Comparison of ENCODE assay signal across 12 mouse cellular contexts in the genomic region with DNA sequence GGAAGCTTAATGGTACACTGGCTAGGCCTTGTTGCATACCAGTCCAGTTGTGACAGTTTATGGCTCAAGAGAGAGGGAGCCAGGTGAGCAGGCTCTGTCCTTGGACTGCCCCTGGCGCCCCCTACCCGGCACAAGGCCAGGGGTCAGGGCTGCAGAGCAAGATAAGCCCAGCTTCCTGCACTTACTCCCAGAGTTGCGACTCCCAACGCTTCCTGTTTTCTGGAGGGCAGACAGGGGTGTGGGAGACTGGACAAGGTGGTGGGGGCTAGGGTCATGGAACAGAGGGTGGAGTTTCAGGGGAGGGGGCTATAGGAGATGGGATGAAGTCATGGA. TPM values are rescaled to one million over a fixed set of nuclear protein-coding genes. Genes with fewer than 3 reads are reported as not detected.
DNase-seq lines count a peak whose midpoint lies in the region; ATAC-seq and TF ChIP-seq lines count a peak whose summit lies in the region.
"Had no signal": no experiment of that assay in that cellular context is flagged by ENCODE, and none has a peak within 500 bp of the region (broad histone marks: within the 10 kb centered on the region; RNA-seq: fewer than 3 reads in every experiment).

No protein-coding gene starts in this region.

- H3K27me3 ChIP-seq in kidney, embryonic 14.5 days (ENCODE audit: control insufficient read depth, insufficient read depth, low read length), result no peaks in the 10 kb centered on the region
- no peaks in the 10 kb centered on the region for H3K27me3 ChIP-seq in lung, postnatal 0 days (replicated peaks; ENCODE audit: insufficient read depth, low read length)
- H3K27me3 ChIP-seq: CH12.LX had no signal

- 0 out of 2 replicates have a peak, but pooled peaks cover 3% of the 10 kb centered on the region for H3K4me1 ChIP-seq in kidney, embryonic 14.5 days (ENCODE audit: control insufficient read depth, insufficient read depth, low read length)
- H3K4me1 ChIP-seq in lung, postnatal 0 days (ENCODE audit: insufficient read depth, low read depth, low read length), result no peaks in the 10 kb centered on the region; the same call in 1 of the 2 replicates

- TF ChIP-seq EP300 in lung, postnatal 0 days (IDR thresholded peaks at IDR 0.05), result peak; percentile 88

- WGBS in kidney, embryonic 14.5 days, result 13% methylated on average over 4 of the region's 4 CpGs
- 5% methylated on average over 4 of the region's 4 CpGs for WGBS in lung, postnatal 0 days

- H3K4me3 ChIP-seq in kidney, embryonic 14.5 days (ENCODE audit: low read length), result no peak overlapping the region
- H3K4me3 ChIP-seq in lung, postnatal 0 days (ENCODE audit: low read depth, low read length), result no peak overlapping the region
- H3K4me3 ChIP-seq: midbrain, embryonic 12.5 days had no signal

- no peak overlapping the region; the same call in 1 of the 2 replicates for H3K27ac ChIP-seq in kidney, embryonic 14.5 days (ENCODE audit: low read depth, low read length)
- peak overlapping the region; percentile 82 for H3K27ac ChIP-seq in lung, postnatal 0 days (ENCODE audit: low read length)
- H3K27ac ChIP-seq: midbrain, embryonic 12.5 days had no signal

- ATAC-seq in kidney, embryonic 14.5 days (ENCODE audit: low FRiP score, low TSS enrichment), result no peak
- peak; percentile 78 for ATAC-seq in lung, postnatal 0 days

- DNase-seq in kidney, adult 11 months, result peak; percentile 69
- peak; percentile 76 to 90 for DNase-seq in heart, adult 9 months (ENCODE audit: low spot score in 2 of 2)
- DNase-seq in kidney, postnatal 10 days, result peak; percentile 81
- peak; percentile 61 for DNase-seq in lung, postnatal 0 days (ENCODE audit: low spot score)
- no peak for DNase-seq in cerebellum, postnatal 25 days
- DNase-seq in spleen, postnatal 10 days (ENCODE audit: low spot score in 2 of 2), result no peak
- DNase-seq in gastrocnemius, postnatal 4 days (ENCODE audit: low spot score in 2 of 2), result no peak
- DNase-seq: right cerebral cortex, adult 18-20 months had no signal

- no peaks in the 10 kb centered on the region for H3K9me3 ChIP-seq in kidney, embryonic 14.5 days (ENCODE audit: control insufficient read depth, low read length)
- no peaks in the 10 kb centered on the region for H3K9me3 ChIP-seq in lung, postnatal 0 days (ENCODE audit: low read length)
- H3K9me3 ChIP-seq: midbrain, embryonic 12.5 days had no signal

- H3K36me3 ChIP-seq in kidney, embryonic 14.5 days (ENCODE audit: control insufficient read depth, insufficient read depth, low read length), result no peaks in the 10 kb centered on the region; the same call in 1 of the 2 replicates
- no peaks in the 10 kb centered on the region for H3K36me3 ChIP-seq in lung, postnatal 0 days (ENCODE audit: insufficient read depth, low read length)
- H3K36me3 ChIP-seq: midbrain, embryonic 12.5 days had no signal

- H3K4me2 ChIP-seq in kidney, embryonic 14.5 days (replicated peaks; ENCODE audit: low read depth, low read length), result no peak overlapping the region
- H3K4me2 ChIP-seq in lung, postnatal 0 days (replicated peaks; ENCODE audit: low read depth, low read length), result no peak overlapping the region
- H3K4me2 ChIP-seq: midbrain, embryonic 12.5 days had no signal

- H3K9ac ChIP-seq in kidney, embryonic 14.5 days (ENCODE audit: low read depth, low read length), result no peak overlapping the region
- no peak overlapping the region for H3K9ac ChIP-seq in lung, postnatal 0 days (replicated peaks; ENCODE audit: low read depth)
- H3K9ac ChIP-seq: midbrain, embryonic 12.5 days had no signal

- peak; percentile 31 for TF ChIP-seq CTCF in lung, postnatal 0 days (IDR thresholded peaks at IDR 0.05)

RNA-seq across cellular contexts. Expression of gene Gm29797, which starts 6.4 kb away (rescaled TPM):
- 0.63 TPM in 1 of 2 replicates, not detected in the other for polyA plus RNA-seq in kidney, embryonic 14.5 days (2014; fragmentation: Nextera tagmentation; extraction: Ambion mirVana)
- polyA plus RNA-seq in lung, postnatal 0 days (2015; fragmentation: Nextera tagmentation; extraction: Ambion mirVana), result not detected in 2 replicates
- total RNA-seq in gastrocnemius, postnatal 4 days (2021), result under 1 TPM in 1 of 2 experiments, not detected in 1; 0.36 TPM
- total RNA-seq: gastrocnemius, adult 8-10 months had no signal
- polyA plus RNA-seq: midbrain, embryonic 12.5 days had no signal

RNA-seq across cellular contexts. Expression of gene Sox18, which starts 8.2 kb away (rescaled TPM):
- polyA plus RNA-seq in kidney, embryonic 14.5 days (2014; fragmentation: Nextera tagmentation; extraction: Ambion mirVana), result 36.8 and 40.5 TPM in 2 replicates
- 134 and 161 TPM in 2 replicates for polyA plus RNA-seq in lung, postnatal 0 days (2015; fragmentation: Nextera tagmentation; extraction: Ambion mirVana)
- total RNA-seq in gastrocnemius, postnatal 4 days (2021), result 10 to 100 TPM; 33.9 to 34.4 TPM
- total RNA-seq: CH12.LX had no signal

RNA-seq across cellular contexts. Expression of gene Tcea2, which starts 16.8 kb away (rescaled TPM):
- 24.5 and 24.8 TPM in 2 replicates for polyA plus RNA-seq in kidney, embryonic 14.5 days (2014; fragmentation: Nextera tagmentation; extraction: Ambion mirVana)
- polyA plus RNA-seq in lung, postnatal 0 days (2015; fragmentation: Nextera tagmentation; extraction: Ambion mirVana), result 14.1 and 15.3 TPM in 2 replicates
- total RNA-seq in gastrocnemius, postnatal 4 days (2021), result 1 to 10 TPM; 7.5 to 9.7 TPM

RNA-seq across cellular contexts. Expression of gene Rgs19, which starts 30.5 kb away (rescaled TPM):
- polyA plus RNA-seq in kidney, embryonic 14.5 days (2014; fragmentation: Nextera tagmentation; extraction: Ambion mirVana), result 70.8 and 71.9 TPM in 2 replicates
- 32.7 and 33.3 TPM in 2 replicates for polyA plus RNA-seq in lung, postnatal 0 days (2015; fragmentation: Nextera tagmentation; extraction: Ambion mirVana)
- 10 to 100 TPM; 16.4 to 20.1 TPM for total RNA-seq in gastrocnemius, postnatal 4 days (2021)

RNA-seq across cellular contexts. Expression of gene Lkaaear1, which starts 35.0 kb away (rescaled TPM):
- not detected in 2 replicates for polyA plus RNA-seq in kidney, embryonic 14.5 days (2014; fragmentation: Nextera tagmentation; extraction: Ambion mirVana)
- polyA plus RNA-seq in lung, postnatal 0 days (2015; fragmentation: Nextera tagmentation; extraction: Ambion mirVana), result not detected in 2 replicates
- total RNA-seq in gastrocnemius, postnatal 4 days (2021), result not detected
- total RNA-seq: CH12.LX; gastrocnemius, adult 8-10 months had no signal
- polyA plus RNA-seq: midbrain, embryonic 12.5 days had no signal

Comparison
In these comparisons a context has a peak if more than half of its experiments do, and no peak if none do; other contexts are left out.
1. DNase-seq: peak in kidney, adult 11 months (single experiment), heart, adult 9 months (2 of 2), kidney, postnatal 10 days (single experiment) and lung, postnatal 0 days (single experiment); none in cerebellum, postnatal 25 days (0 of 2), spleen, postnatal 10 days (0 of 2) and gastrocnemius, postnatal 4 days (0 of 2).